Mouse (Mus musculus) E14TG2a.4 (cell line): ENCODE data around the gene Srebf1.

Experiments used
- CTCF ChIP-seq: conservative IDR thresholded peaks from 2 replicates; pipeline ENCODE4 v1.5.1; 2014; ENCODE audit warnings: low read length
- NANOG ChIP-seq: IDR thresholded peaks from 2 replicates; pipeline ENCODE4 v1.6.1; 2014; ENCODE audit warnings: borderline replicate concordance, low read length, mixed read lengths
- POU5F1 ChIP-seq: IDR thresholded peaks from 2 replicates; pipeline ENCODE4 v1.6.1; 2014; ENCODE audit warnings: low read length, borderline replicate concordance

DNA sequence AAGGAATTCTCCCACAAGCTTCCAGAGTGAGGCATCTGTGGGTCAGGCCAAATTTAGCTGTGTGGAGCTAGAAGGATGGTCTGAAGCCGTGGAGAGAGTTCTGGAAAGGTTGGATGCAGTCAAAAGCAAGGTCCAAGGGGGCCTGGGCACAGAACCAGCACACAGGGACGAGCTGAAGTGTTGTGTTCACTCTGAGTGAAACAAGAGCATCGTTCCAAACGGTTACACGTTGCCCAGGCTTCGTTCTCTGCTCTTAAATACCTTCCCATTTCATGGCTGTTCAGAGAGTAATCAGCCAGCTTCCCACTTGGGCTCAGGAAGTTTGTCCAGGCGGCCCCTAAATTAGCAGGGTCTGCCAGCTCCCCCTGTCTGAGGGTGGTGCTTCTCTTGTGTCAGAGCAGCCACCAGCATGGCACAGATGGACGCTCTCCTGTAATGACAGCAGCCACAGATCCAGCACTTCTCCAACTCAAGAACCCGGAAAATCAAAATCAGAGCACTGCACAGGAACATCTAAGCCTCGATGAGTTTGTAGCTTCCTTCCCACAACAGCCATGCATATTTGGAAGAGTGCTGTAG lies 48.7 kb downstream of the Srebf1 start:
- TF ChIP-seq CTCF = no peak
- TF ChIP-seq POU5F1 = no peak
- no peak for TF ChIP-seq NANOG
